Mouse (Mus musculus): ENCODE results near the gene Gdpd3.
A peak's percentile ranks its signal among the peaks of the same experiment; 100 is the strongest.
"Not testable (repeated sequence)": the region's sequence is repeated elsewhere in the genome, so short reads cannot be mapped to it uniquely, and the experiment has no call there.

The Gdpd3 gene

GRCm38 (mm10) chr7:126760391-126760802, 5.7 kb upstream of the Gdpd3 start:
- no peak for DNase-seq (ENCODE audit: low spot score in 2 of 2)

GRCm38 (mm10) chr7:126760956-126761355, 5.2 kb upstream of the Gdpd3 start:
- no peak for DNase-seq (ENCODE audit: low spot score in 2 of 2)

GRCm38 (mm10) chr7:126761529-126762067, 4.5 kb upstream of the Gdpd3 start:
- no peak for DNase-seq (ENCODE audit: low spot score in 2 of 2)

- no peak for DNase-seq (ENCODE audit: low spot score in 2 of 2)
Observed at GRCm38 (mm10) chr7:126762471-126763008, 3.6 kb upstream of the Gdpd3 start.

- no peak for DNase-seq (ENCODE audit: low spot score in 2 of 2)
Observed at GRCm38 (mm10) chr7:126765540-126765939, 594 bp upstream of the Gdpd3 start.

GRCm38 (mm10) chr7:126767001-126767400, 867 bp downstream of the Gdpd3 start:
- no peak for DNase-seq (ENCODE audit: low spot score in 2 of 2)

GRCm38 (mm10) chr7:126770784-126771183, 4.7 kb downstream of the Gdpd3 start:
- DNase-seq (ENCODE audit: low spot score in 2 of 2), result no peak

- DNase-seq (ENCODE audit: low spot score in 2 of 2), result no peak
Observed at GRCm38 (mm10) chr7:126773351-126773750, 7.2 kb downstream of the Gdpd3 start.

GRCm38 (mm10) chr7:126774463-126774862, 8.3 kb downstream of the Gdpd3 start:
- no peak for DNase-seq (ENCODE audit: low spot score in 2 of 2)

- peak in 1 of 2 experiments; percentile 5 for DNase-seq (ENCODE audit: low spot score in 2 of 2)
Observed at GRCm38 (mm10) chr7:126775185-126775977, 9.2 kb downstream of the Gdpd3 start.

GRCm38 (mm10) chr7:126775978-126776234, 9.8 kb downstream of the Gdpd3 start:
- no peak for DNase-seq (ENCODE audit: low spot score in 2 of 2)

- peak; percentile 85 to 91 for DNase-seq (ENCODE audit: low spot score in 2 of 2)
Observed at GRCm38 (mm10) chr7:126776598-126777057, 10.5 kb downstream of the Gdpd3 start, which contains the start of gene Ypel3. Gene Ypel3, plus strand, starts transcription at chr7:126776955.

GRCm38 (mm10) chr7:126777476-126777875, 11.3 kb downstream of the Gdpd3 start:
- DNase-seq (ENCODE audit: low spot score in 2 of 2), result no peak

GRCm38 (mm10) chr7:126778147-126778546, 12.0 kb downstream of the Gdpd3 start:
- no peak for DNase-seq (ENCODE audit: low spot score in 2 of 2)

GRCm38 (mm10) chr7:126779101-126779500, 13.0 kb downstream of the Gdpd3 start:
- not testable (repeated sequence) for DNase-seq (ENCODE audit: low spot score in 2 of 2)

GRCm38 (mm10) chr7:126779983-126780970, 14.1 kb downstream of the Gdpd3 start:
- DNase-seq (ENCODE audit: low spot score in 2 of 2), result peak; percentile 64 to 74

GRCm38 (mm10) chr7:126780971-126781635, 15.0 kb downstream of the Gdpd3 start, which contains the start of gene Tbx6:
Gene Tbx6, plus strand, starts transcription at chr7:126781483.
- DNase-seq (ENCODE audit: low spot score in 2 of 2), result no peak

- no peak for DNase-seq (ENCODE audit: low spot score in 2 of 2)
Observed at GRCm38 (mm10) chr7:126781661-126782370, 15.7 kb downstream of the Gdpd3 start.

- DNase-seq (ENCODE audit: low spot score in 2 of 2), result no peak
Observed at GRCm38 (mm10) chr7:126782693-126783092, 16.6 kb downstream of the Gdpd3 start.

GRCm38 (mm10) chr7:126784469-126784868, 18.3 kb downstream of the Gdpd3 start:
- DNase-seq (ENCODE audit: low spot score in 2 of 2), result no peak

- no peak for DNase-seq (ENCODE audit: low spot score in 2 of 2)
Observed at GRCm38 (mm10) chr7:126785056-126785455, 18.9 kb downstream of the Gdpd3 start.

Measured in frontal cortex, postnatal 25 days (tissue).